Mouse (Mus musculus): ENCODE data around the gene Olfml2b. TPM values are rescaled to one million over a fixed set of nuclear protein-coding genes. Genes with fewer than 3 reads are reported as not detected.
A peak's percentile ranks its signal among the peaks of the same experiment; 100 is the strongest.

Olfml2b gene
- polyA plus RNA-seq, 1 experiment, result 15.0 TPM

GRCm38 (mm10) chr1:170699553-170699952, 55.2 kb downstream of the Olfml2b start:
- H3K36me3 ChIP-seq (ENCODE audit: control insufficient read depth, insufficient read depth), result no peaks in the 10 kb centered on the region
- H3K79me2 ChIP-seq (ENCODE audit: control insufficient read depth, insufficient read depth), result no peaks in the 10 kb centered on the region
- no peaks in the 10 kb centered on the region for H3K79me3 ChIP-seq (ENCODE audit: low read depth)
- no peak overlapping the region for H3K4me3 ChIP-seq (ENCODE audit: insufficient read depth, poor library complexity, severe bottlenecking)
- no peaks in the 10 kb centered on the region for H3K27me3 ChIP-seq (ENCODE audit: control insufficient read depth, insufficient read depth, insufficient read length)
- no peak overlapping the region for H3ac ChIP-seq (ENCODE audit: control insufficient read depth, insufficient read length, low read depth)
- TF ChIP-seq FOSL1 (IDR thresholded peaks at IDR 0.05; ENCODE audit: insufficient read depth, low read length, poor library complexity, severe bottlenecking), result no peak
- peak; percentile 73 for TF ChIP-seq CEBPB (IDR thresholded peaks at IDR 0.05; ENCODE audit: low read depth)

GRCm38 (mm10) chr1:170700496-170701027, 56.2 kb downstream of the Olfml2b start:
- Histone ChIP-seq H3ac (ENCODE audit: control insufficient read depth, insufficient read length, low read depth) (no peak overlapping the region), H3K79me3 (ENCODE audit: low read depth) (no peaks in the 10 kb centered on the region), H3K4me3 (ENCODE audit: insufficient read depth, poor library complexity, severe bottlenecking) (no peak overlapping the region), H3K79me2 (ENCODE audit: control insufficient read depth, insufficient read depth) (no peaks in the 10 kb centered on the region), H3K27me3 (ENCODE audit: control insufficient read depth, insufficient read depth, insufficient read length) (no peaks in the 10 kb centered on the region), H3K36me3 (ENCODE audit: control insufficient read depth, insufficient read depth) (no peaks in the 10 kb centered on the region)
- TF ChIP-seq MAX (IDR thresholded peaks at IDR 0.05), result no peak
- peak; percentile 72 for TF ChIP-seq MYOD1 (IDR thresholded peaks at IDR 0.05; ENCODE audit: control insufficient read depth, insufficient read length, low read depth)

GRCm38 (mm10) chr1:170701178-170701577, 56.8 kb downstream of the Olfml2b start:
- H3K36me3 ChIP-seq (ENCODE audit: control insufficient read depth, insufficient read depth), result no peaks in the 10 kb centered on the region
- no peak for TF ChIP-seq CEBPB (IDR thresholded peaks at IDR 0.05; ENCODE audit: low read depth)
- no peak for TF ChIP-seq MYOD1 (IDR thresholded peaks at IDR 0.05; ENCODE audit: control insufficient read depth, insufficient read length, low read depth)
- no peak for TF ChIP-seq CTCF (IDR thresholded peaks at IDR 0.05; ENCODE audit: control insufficient read depth, insufficient read depth, insufficient read length)
- no peak for TF ChIP-seq MAX (IDR thresholded peaks at IDR 0.05)
- TF ChIP-seq USF1 (IDR thresholded peaks at IDR 0.05; ENCODE audit: low read depth), result no peak
- no peak for TF ChIP-seq MYOG (IDR thresholded peaks at IDR 0.05; ENCODE audit: control insufficient read depth, extremely low read depth, insufficient read length)
- no peak for TF ChIP-seq FOSL1 (IDR thresholded peaks at IDR 0.05; ENCODE audit: insufficient read depth, low read length, poor library complexity, severe bottlenecking)
- H3K79me2 ChIP-seq (ENCODE audit: control insufficient read depth, insufficient read depth), result no peaks in the 10 kb centered on the region
- H3ac ChIP-seq (ENCODE audit: control insufficient read depth, insufficient read length, low read depth), result no peak overlapping the region
- no peaks in the 10 kb centered on the region for H3K79me3 ChIP-seq (ENCODE audit: low read depth)
- no peaks in the 10 kb centered on the region for H3K27me3 ChIP-seq (ENCODE audit: control insufficient read depth, insufficient read depth, insufficient read length)
- no peak overlapping the region for H3K4me3 ChIP-seq (ENCODE audit: insufficient read depth, poor library complexity, severe bottlenecking)

- Histone ChIP-seq H3K79me3 (ENCODE audit: low read depth) (no peaks in the 10 kb centered on the region), H3K36me3 (ENCODE audit: control insufficient read depth, insufficient read depth) (peaks cover 2% of the 10 kb centered on the region), H3K27me3 (ENCODE audit: control insufficient read depth, insufficient read depth, insufficient read length) (no peaks in the 10 kb centered on the region), H3K4me3 (ENCODE audit: insufficient read depth, poor library complexity, severe bottlenecking) (no peak overlapping the region), H3ac (ENCODE audit: control insufficient read depth, insufficient read length, low read depth) (no peak overlapping the region), H3K79me2 (ENCODE audit: control insufficient read depth, insufficient read depth) (no peaks in the 10 kb centered on the region)
- TF ChIP-seq MAX (IDR thresholded peaks at IDR 0.05) (no peak), FOSL1 (IDR thresholded peaks at IDR 0.05; ENCODE audit: insufficient read depth, low read length, poor library complexity, severe bottlenecking) (no peak), CEBPB (IDR thresholded peaks at IDR 0.05; ENCODE audit: low read depth) (peak; percentile 12), MYOD1 (IDR thresholded peaks at IDR 0.05; ENCODE audit: control insufficient read depth, insufficient read length, low read depth) (no peak), USF1 (IDR thresholded peaks at IDR 0.05; ENCODE audit: low read depth) (no peak)
These were observed 57.2 kb downstream of the Olfml2b start for GRCm38 (mm10) chr1:170701582-170701981.

GRCm38 (mm10) chr1:170702263-170702662, 57.9 kb downstream of the Olfml2b start:
- no peak overlapping the region for H3K4me3 ChIP-seq (ENCODE audit: insufficient read depth, poor library complexity, severe bottlenecking)
- no peak for TF ChIP-seq USF1 (IDR thresholded peaks at IDR 0.05; ENCODE audit: low read depth)
- TF ChIP-seq CTCF (IDR thresholded peaks at IDR 0.05; ENCODE audit: control insufficient read depth, insufficient read depth, insufficient read length), result no peak
- TF ChIP-seq MAX (IDR thresholded peaks at IDR 0.05), result no peak
- TF ChIP-seq MYOD1 (IDR thresholded peaks at IDR 0.05; ENCODE audit: control insufficient read depth, insufficient read length, low read depth), result peak; percentile 97
- no peak for TF ChIP-seq FOSL1 (IDR thresholded peaks at IDR 0.05; ENCODE audit: insufficient read depth, low read length, poor library complexity, severe bottlenecking)
- H3ac ChIP-seq (ENCODE audit: control insufficient read depth, insufficient read length, low read depth), result no peak overlapping the region
- no peaks in the 10 kb centered on the region for H3K27me3 ChIP-seq (ENCODE audit: control insufficient read depth, insufficient read depth, insufficient read length)
- no peaks in the 10 kb centered on the region for H3K79me3 ChIP-seq (ENCODE audit: low read depth)
- no peaks in the 10 kb centered on the region for H3K79me2 ChIP-seq (ENCODE audit: control insufficient read depth, insufficient read depth)
- H3K36me3 ChIP-seq (ENCODE audit: control insufficient read depth, insufficient read depth), result peaks cover 4% of the 10 kb centered on the region

- Histone ChIP-seq H3K79me2 (ENCODE audit: control insufficient read depth, insufficient read depth) (no peaks in the 10 kb centered on the region), H3ac (ENCODE audit: control insufficient read depth, insufficient read length, low read depth) (no peak overlapping the region), H3K79me3 (ENCODE audit: low read depth) (no peaks in the 10 kb centered on the region), H3K27me3 (ENCODE audit: control insufficient read depth, insufficient read depth, insufficient read length) (no peaks in the 10 kb centered on the region), H3K36me3 (ENCODE audit: control insufficient read depth, insufficient read depth) (peaks cover 4% of the 10 kb centered on the region), H3K4me3 (ENCODE audit: insufficient read depth, poor library complexity, severe bottlenecking) (no peak overlapping the region)
- TF ChIP-seq CEBPB (IDR thresholded peaks at IDR 0.05; ENCODE audit: low read depth) (peak; percentile 76), USF1 (IDR thresholded peaks at IDR 0.05; ENCODE audit: low read depth) (no peak)
These were observed 58.6 kb downstream of the Olfml2b start for GRCm38 (mm10) chr1:170702958-170703357.
